Mouse (Mus musculus): ENCODE results near the gene Ulbp1. TPM values are rescaled to one million over a fixed set of nuclear protein-coding genes. Genes with fewer than 3 reads are reported as not detected.
"Not testable (repeated sequence)": the region's sequence is repeated elsewhere in the genome, so short reads cannot be mapped to it uniquely, and the experiment has no call there.

The Ulbp1 gene
- total RNA-seq (2012; rRNA removed) (3.6 and 4.8 TPM in 2 replicates), polyA plus RNA-seq (2012; ENCODE audit: insufficient read depth in 1 of 2, insufficient read length in 2 of 2, low read depth in 1 of 2, low replicate concordance in 2 of 2, missing spikeins in 1 of 2) (1 to 10 TPM in 1 of 2 experiments, not detected in 1; 5.3 TPM)

DNA sequence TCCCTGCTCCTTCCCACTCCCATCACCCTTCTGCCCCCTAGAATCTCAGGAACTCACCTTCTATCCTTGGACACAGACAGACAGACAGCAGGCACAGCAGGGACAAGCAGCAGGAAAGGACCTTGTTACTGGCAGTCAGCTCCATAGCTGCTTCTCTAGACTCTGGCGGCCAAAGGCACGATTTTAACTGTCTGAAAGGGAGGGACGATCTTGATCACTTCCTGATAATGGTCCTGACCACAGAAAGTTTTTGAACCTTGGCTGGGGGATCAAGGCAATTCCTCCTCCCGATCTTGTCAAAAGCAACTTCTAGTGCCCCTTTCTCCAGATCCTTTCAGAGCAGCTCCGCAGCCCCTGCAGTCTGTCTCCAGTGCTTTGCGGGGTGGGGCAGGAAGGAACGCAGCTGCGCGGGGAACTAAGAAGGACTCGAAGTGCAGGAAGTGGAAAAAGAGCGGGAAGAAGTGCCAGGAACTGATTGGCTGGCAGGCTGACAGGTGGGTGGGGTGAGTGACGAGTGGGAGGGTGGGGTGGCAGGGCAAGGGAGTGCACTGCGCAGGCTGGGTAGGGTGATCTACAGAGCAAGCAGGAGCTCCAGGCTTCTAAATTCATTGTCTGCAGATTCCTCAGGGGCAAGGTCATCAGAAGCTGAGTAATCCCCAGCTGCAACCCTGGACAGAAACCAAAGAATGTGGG, at the start of gene Ulbp1:
Gene Ulbp1 (minus strand): TSS at position 442 of the 693 bp plus-strand sequence.
- TF ChIP-seq MAZ (IDR thresholded peaks at IDR 0.05; ENCODE audit: low read depth, low read length) (no peak), ELF1 (IDR thresholded peaks at IDR 0.05; ENCODE audit: low read depth, low read length) (peak; percentile 18; the same call in 1 of the 2 replicates), MAFK (IDR thresholded peaks at IDR 0.05; ENCODE audit: borderline replicate concordance, low read depth, low read length) (no peak), CHD2 (IDR thresholded peaks at IDR 0.05; ENCODE audit: low read length) (no peak), ZNF384 (IDR thresholded peaks at IDR 0.05; ENCODE audit: low read depth, low read length) (no peak), MAX (IDR thresholded peaks at IDR 0.05; ENCODE audit: low read length) (peak; percentile 73), POLR2AphosphoS2 (IDR thresholded peaks at IDR 0.05; ENCODE audit: low read length) (no peak), RCOR1 (IDR thresholded peaks at IDR 0.05; ENCODE audit: low read depth, low read length) (no peak), POLR2AphosphoS5 (IDR thresholded peaks at IDR 0.05; ENCODE audit: borderline replicate concordance, low read depth, low read length) (no peak), KAT2A (conservative IDR thresholded peaks at IDR 0.05; ENCODE audit: low read depth, low read length) (no peak), USF1 (IDR thresholded peaks at IDR 0.05; ENCODE audit: low read depth, low read length) (no peak), GABPA (IDR thresholded peaks at IDR 0.05; ENCODE audit: low read depth, low read length) (no peak), TAL1 (IDR thresholded peaks at IDR 0.05; ENCODE audit: low read length) (no peak), MYC (IDR thresholded peaks at IDR 0.05; ENCODE audit: low read depth, low read length) (no peak), HCFC1 (IDR thresholded peaks at IDR 0.05; ENCODE audit: low read depth, low read length) (no peak), JUND (IDR thresholded peaks at IDR 0.05; ENCODE audit: low read depth, low read length) (no peak), SIN3A (IDR thresholded peaks at IDR 0.05; ENCODE audit: low read length) (no peak), TCF12 (IDR thresholded peaks at IDR 0.05; ENCODE audit: low read depth, low read length) (no peak), NRF1 (IDR thresholded peaks at IDR 0.05; ENCODE audit: insufficient read depth, low read depth, low read length, poor library complexity, severe bottlenecking) (peak; percentile 24; the same call in 1 of the 2 replicates), BHLHE40 (IDR thresholded peaks at IDR 0.05; ENCODE audit: borderline replicate concordance, low read depth, low read length) (no peak)
- H3K9me3 ChIP-seq (replicated peaks; ENCODE audit: insufficient read depth, low read length), result no peaks in the 10 kb centered on the region
- H3K36me3 ChIP-seq (ENCODE audit: control insufficient read depth in 1 of 2, insufficient read depth in 2 of 2, low read length in 2 of 2), result peaks cover 0 to 6% of the 10 kb centered on the region in 2 experiments; a peak in 2 of 4 replicates
- H3K4me1 ChIP-seq (ENCODE audit: control insufficient read depth in 1 of 2, insufficient read depth in 2 of 2, low read length in 2 of 2), result peaks cover 0 to 14% of the 10 kb centered on the region in 2 experiments; a peak in 2 of 4 replicates
- H3K9ac ChIP-seq (ENCODE audit: control insufficient read depth, low read depth, low read length, poor library complexity, severe bottlenecking), result peak within 1 kb of the TSS; percentile 53
- H3K27me3 ChIP-seq (ENCODE audit: control insufficient read depth in 1 of 2, insufficient read depth in 2 of 2, low read length in 2 of 2), result no peaks in the 10 kb centered on the region
- no peaks in the 10 kb centered on the region; the same call in none of the 2 replicates for H3K79me2 ChIP-seq (ENCODE audit: control insufficient read depth, insufficient read depth, low read length, poor library complexity)
- DNase-seq (ENCODE audit: low read depth, low spot score), result peak; percentile 87
- peak within 1 kb of the TSS; percentile 79 for H3K27ac ChIP-seq (ENCODE audit: control insufficient read depth, low read depth, low read length)
- H3K4me3 ChIP-seq (ENCODE audit: control insufficient read depth in 1 of 2, insufficient read depth in 1 of 2, low read depth in 2 of 2, low read length in 2 of 2), result peak within 1 kb of the TSS in 1 of 2 experiments; percentile 40; a peak in 2 of 4 replicates

DNA sequence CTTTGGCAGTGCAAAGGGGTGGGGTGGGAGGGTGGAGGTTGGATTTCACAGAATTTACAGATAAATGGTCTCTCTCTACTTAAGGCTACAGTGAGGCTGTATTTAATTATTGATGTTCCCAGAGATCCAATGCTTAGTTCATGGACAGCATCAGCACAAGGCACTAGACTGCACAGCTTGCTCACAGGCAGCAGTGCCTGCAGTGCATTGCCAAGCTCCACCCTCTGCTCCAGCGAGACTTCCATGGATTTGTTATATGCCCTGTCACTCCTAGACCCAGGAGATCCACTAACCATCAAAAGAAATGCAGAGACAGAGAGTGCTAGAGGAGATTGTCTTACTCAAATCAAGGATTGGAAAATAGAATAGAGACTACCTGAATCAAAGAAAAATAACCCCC, 24.7 kb upstream of the Ulbp1 start:
- not testable (repeated sequence) for H3K79me2 ChIP-seq (ENCODE audit: control insufficient read depth, insufficient read depth, low read length, poor library complexity); H3K4me3 ChIP-seq (ENCODE audit: control insufficient read depth in 1 of 2, insufficient read depth in 1 of 2, low read depth in 2 of 2, low read length in 2 of 2); H3K27me3 ChIP-seq (ENCODE audit: control insufficient read depth in 1 of 2, insufficient read depth in 2 of 2, low read length in 2 of 2); H3K9me3 ChIP-seq (replicated peaks; ENCODE audit: insufficient read depth, low read length); H3K27ac ChIP-seq (ENCODE audit: control insufficient read depth, low read depth, low read length); DNase-seq (ENCODE audit: low read depth, low spot score); H3K36me3 ChIP-seq (ENCODE audit: control insufficient read depth in 1 of 2, insufficient read depth in 2 of 2, low read length in 2 of 2); H3K9ac ChIP-seq (ENCODE audit: control insufficient read depth, low read depth, low read length, poor library complexity, severe bottlenecking); H3K4me1 ChIP-seq (ENCODE audit: control insufficient read depth in 1 of 2, insufficient read depth in 2 of 2, low read length in 2 of 2)

DNA sequence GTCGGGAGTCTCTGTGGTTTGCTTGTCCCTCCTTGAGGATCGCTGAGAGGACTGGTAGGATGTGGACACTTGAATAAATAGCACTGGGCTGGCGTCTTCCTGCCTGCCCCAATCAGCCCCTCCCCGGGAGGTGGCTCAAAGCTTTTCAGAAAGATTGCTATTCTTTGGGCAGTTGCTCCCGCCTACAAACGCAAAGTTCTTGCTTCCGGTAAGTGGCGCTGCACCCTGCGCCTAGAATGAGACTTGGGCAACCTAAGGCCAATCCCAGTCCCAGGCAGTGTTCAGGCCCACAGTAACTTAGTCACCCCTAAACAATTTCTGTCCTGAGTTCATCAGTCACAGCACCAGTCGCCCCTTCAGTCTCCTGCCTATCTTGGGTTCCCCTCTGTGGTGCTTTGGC, 18.9 kb upstream of the Ulbp1 start:
- not testable (repeated sequence) for H3K9ac ChIP-seq (ENCODE audit: control insufficient read depth, low read depth, low read length, poor library complexity, severe bottlenecking); H3K9me3 ChIP-seq (replicated peaks; ENCODE audit: insufficient read depth, low read length); H3K79me2 ChIP-seq (ENCODE audit: control insufficient read depth, insufficient read depth, low read length, poor library complexity); H3K4me3 ChIP-seq (ENCODE audit: control insufficient read depth in 1 of 2, insufficient read depth in 1 of 2, low read depth in 2 of 2, low read length in 2 of 2); H3K4me1 ChIP-seq (ENCODE audit: control insufficient read depth in 1 of 2, insufficient read depth in 2 of 2, low read length in 2 of 2); H3K27ac ChIP-seq (ENCODE audit: control insufficient read depth, low read depth, low read length); H3K36me3 ChIP-seq (ENCODE audit: control insufficient read depth in 1 of 2, insufficient read depth in 2 of 2, low read length in 2 of 2); DNase-seq (ENCODE audit: low read depth, low spot score); H3K27me3 ChIP-seq (ENCODE audit: control insufficient read depth in 1 of 2, insufficient read depth in 2 of 2, low read length in 2 of 2)
